Mouse (Mus musculus): ENCODE measurements at regions not wholly inside any gene's neighbourhood (a gene's known extent, or its start where the extent isn't known, plus 50 kb on each side); places are given as distances from the start of the nearest gene placed in this dataset.

DNA sequence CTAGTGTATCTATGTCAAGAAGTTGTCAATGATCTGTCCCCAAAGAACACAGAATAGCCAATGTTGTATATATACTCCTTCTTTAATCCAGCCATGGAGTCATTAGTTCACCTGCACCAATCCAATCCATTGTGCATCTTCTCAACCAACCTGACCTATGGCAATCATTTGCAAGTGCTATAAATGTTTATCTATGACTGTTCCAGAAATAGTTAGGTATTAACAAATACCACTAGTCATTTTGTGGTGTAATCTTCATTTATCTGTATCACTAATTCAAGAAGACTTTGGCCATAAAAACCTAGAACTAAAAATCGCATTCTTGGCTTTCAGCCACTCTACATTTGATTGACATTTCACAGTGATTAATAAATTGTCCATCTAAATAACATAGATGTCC is 430.6 kb upstream of the Ubash3b start:
- Histone ChIP-seq H3K27me3 (ENCODE audit: control insufficient read depth, insufficient read depth, low read length) (no peaks in the 10 kb centered on the region), H3K9me3 (ENCODE audit: control insufficient read depth, low read length) (no peaks in the 10 kb centered on the region), H3K27ac (replicated peaks; ENCODE audit: low read depth, low read length) (no peak overlapping the region), H3K4me1 (ENCODE audit: control insufficient read depth, insufficient read depth, low read length) (peaks cover 34% of the 10 kb centered on the region), H3K4me2 (replicated peaks; ENCODE audit: low read depth, low read length, severe bottlenecking) (no peak overlapping the region), H3K9ac (ENCODE audit: low read depth, low read length, severe bottlenecking) (no peak overlapping the region), H3K36me3 (ENCODE audit: control insufficient read depth, insufficient read depth, low read length) (peaks cover 61% of the 10 kb centered on the region), H3K4me3 (replicated peaks; ENCODE audit: low read length) (no peak overlapping the region)
- no peak for ATAC-seq (ENCODE audit: low FRiP score, low read depth)
- TF ChIP-seq POLR2A (IDR thresholded peaks at IDR 0.05; ENCODE audit: borderline replicate concordance, extremely low read depth, insufficient read depth, insufficient read length): no peak
- WGBS: 91% methylated on average over 1 of the region's 1 CpGs
- DNase-seq (ENCODE audit: low spot score): no peak

- H3K9me3 ChIP-seq (ENCODE audit: control insufficient read depth, low read length): no peaks in the 10 kb centered on the region
- DNase-seq (ENCODE audit: low spot score): no peak
- H3K4me2 ChIP-seq (replicated peaks; ENCODE audit: low read depth, low read length, severe bottlenecking): no peak overlapping the region
- H3K9ac ChIP-seq (ENCODE audit: low read depth, low read length, severe bottlenecking): no peak overlapping the region
- ATAC-seq (ENCODE audit: low FRiP score, low read depth): no peak
- no peak overlapping the region for H3K4me3 ChIP-seq (replicated peaks; ENCODE audit: low read length)
- 63% methylated on average over 4 of the region's 4 CpGs for WGBS
- H3K27ac ChIP-seq (replicated peaks; ENCODE audit: low read depth, low read length): peak overlapping the region; percentile 49; the same call in 1 of the 2 replicates
- H3K4me1 ChIP-seq (ENCODE audit: control insufficient read depth, insufficient read depth, low read length): peaks cover 35% of the 10 kb centered on the region
- no peak for TF ChIP-seq POLR2A (IDR thresholded peaks at IDR 0.05; ENCODE audit: borderline replicate concordance, extremely low read depth, insufficient read depth, insufficient read length)
- no peaks in the 10 kb centered on the region for H3K27me3 ChIP-seq (ENCODE audit: control insufficient read depth, insufficient read depth, low read length)
- H3K36me3 ChIP-seq (ENCODE audit: control insufficient read depth, insufficient read depth, low read length): peaks cover 75% of the 10 kb centered on the region
Observed at GRCm38 (mm10) chr9:41590164-41590563, 428.7 kb upstream of the Ubash3b start.

DNA sequence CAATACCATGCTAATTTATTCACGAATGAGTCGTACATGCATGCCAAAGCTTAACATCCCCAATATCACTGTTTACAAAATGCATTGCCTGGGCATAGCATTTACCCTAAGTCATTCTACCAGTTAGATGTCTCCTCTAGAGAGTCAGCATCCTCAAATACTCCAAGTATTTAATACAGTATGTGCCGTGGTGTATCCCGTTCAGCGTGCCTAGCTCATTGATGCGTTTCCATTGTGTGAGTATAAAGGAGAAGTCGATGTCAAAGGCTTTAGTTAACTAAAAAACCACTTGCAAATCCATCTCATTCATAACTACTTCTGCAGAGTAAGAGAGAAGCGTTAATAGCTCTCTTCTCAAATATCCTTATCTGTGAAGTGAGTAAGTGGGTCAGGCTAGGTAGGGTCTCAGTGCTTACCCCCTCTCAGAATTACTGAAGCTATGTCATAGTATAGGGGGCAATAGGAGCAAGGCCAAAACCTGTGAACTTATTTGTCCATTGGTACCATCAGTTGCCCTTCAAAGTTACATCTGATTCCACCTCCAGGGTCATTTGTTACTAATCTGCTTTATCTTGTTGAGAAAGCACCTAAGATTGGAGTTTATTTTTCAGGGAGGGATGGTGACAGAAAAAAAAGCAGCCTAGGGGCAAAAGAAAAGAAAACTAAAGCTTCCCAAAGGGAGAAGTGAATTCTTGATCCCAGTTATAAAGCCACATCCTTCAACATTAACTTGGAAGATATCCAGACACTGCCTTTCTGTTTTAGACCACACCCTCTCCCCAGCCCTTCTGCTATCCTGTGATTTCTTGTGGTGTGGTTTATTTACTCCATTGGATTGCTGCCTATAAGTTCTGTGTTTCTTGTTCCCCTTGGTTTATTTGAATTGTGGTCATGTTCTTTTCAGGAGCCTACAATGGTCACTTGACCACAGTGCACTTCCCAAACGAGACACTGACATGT is 427.2 kb upstream of the Ubash3b start:
- H3K27ac ChIP-seq (replicated peaks; ENCODE audit: low read depth, low read length): 0 out of 2 replicates have a peak overlapping the region, but pooled peaks have one; percentile 53
- TF ChIP-seq POLR2A (IDR thresholded peaks at IDR 0.05; ENCODE audit: borderline replicate concordance, extremely low read depth, insufficient read depth, insufficient read length): no peak
- H3K4me2 ChIP-seq (replicated peaks; ENCODE audit: low read depth, low read length, severe bottlenecking): peak overlapping the region; percentile 26; the same call in 1 of the 2 replicates
- WGBS: 78% methylated on average over 9 of the region's 9 CpGs
- H3K9ac ChIP-seq (ENCODE audit: low read depth, low read length, severe bottlenecking): 0 out of 2 replicates have a peak overlapping the region, but pooled peaks have one; percentile 9
- peaks cover 75% of the 10 kb centered on the region for H3K36me3 ChIP-seq (ENCODE audit: control insufficient read depth, insufficient read depth, low read length)
- ATAC-seq (ENCODE audit: low FRiP score, low read depth): no peak
- no peaks in the 10 kb centered on the region for H3K9me3 ChIP-seq (ENCODE audit: control insufficient read depth, low read length)
- no peak overlapping the region for H3K4me3 ChIP-seq (replicated peaks; ENCODE audit: low read length)
- peak; percentile 70 for DNase-seq (ENCODE audit: low spot score)
- H3K27me3 ChIP-seq (ENCODE audit: control insufficient read depth, insufficient read depth, low read length): no peaks in the 10 kb centered on the region
- H3K4me1 ChIP-seq (ENCODE audit: control insufficient read depth, insufficient read depth, low read length): peaks cover 34% of the 10 kb centered on the region

GRCm38 (mm10) chr9:41587762-41588161 is 426.3 kb upstream of the Ubash3b start:
- no peak for TF ChIP-seq POLR2A (IDR thresholded peaks at IDR 0.05; ENCODE audit: borderline replicate concordance, extremely low read depth, insufficient read depth, insufficient read length)
- Histone ChIP-seq H3K4me1 (ENCODE audit: control insufficient read depth, insufficient read depth, low read length) (peaks cover 34% of the 10 kb centered on the region), H3K9ac (ENCODE audit: low read depth, low read length, severe bottlenecking) (peak overlapping the region; percentile 61), H3K27ac (replicated peaks; ENCODE audit: low read depth, low read length) (peak overlapping the region; percentile 82), H3K36me3 (ENCODE audit: control insufficient read depth, insufficient read depth, low read length) (peaks cover 73% of the 10 kb centered on the region), H3K9me3 (ENCODE audit: control insufficient read depth, low read length) (no peaks in the 10 kb centered on the region), H3K27me3 (ENCODE audit: control insufficient read depth, insufficient read depth, low read length) (no peaks in the 10 kb centered on the region), H3K4me2 (replicated peaks; ENCODE audit: low read depth, low read length, severe bottlenecking) (peak overlapping the region; percentile 59), H3K4me3 (replicated peaks; ENCODE audit: low read length) (peak overlapping the region; percentile 15; the same call in 1 of the 2 replicates)
- ATAC-seq (ENCODE audit: low FRiP score, low read depth) (no peak), DNase-seq (ENCODE audit: low spot score) (no peak)
- 45% methylated on average over 4 of the region's 4 CpGs for WGBS

- Histone ChIP-seq H3K4me3 (replicated peaks; ENCODE audit: low read length) (peak overlapping the region; percentile 32), H3K9me3 (ENCODE audit: control insufficient read depth, low read length) (no peaks in the 10 kb centered on the region), H3K4me2 (replicated peaks; ENCODE audit: low read depth, low read length, severe bottlenecking) (peak overlapping the region; percentile 59), H3K4me1 (ENCODE audit: control insufficient read depth, insufficient read depth, low read length) (peaks cover 34% of the 10 kb centered on the region), H3K9ac (ENCODE audit: low read depth, low read length, severe bottlenecking) (peak overlapping the region; percentile 61), H3K36me3 (ENCODE audit: control insufficient read depth, insufficient read depth, low read length) (peaks cover 66% of the 10 kb centered on the region), H3K27ac (replicated peaks; ENCODE audit: low read depth, low read length) (peak overlapping the region; percentile 82), H3K27me3 (ENCODE audit: control insufficient read depth, insufficient read depth, low read length) (no peaks in the 10 kb centered on the region)
- ATAC-seq (ENCODE audit: low FRiP score, low read depth) (no peak), DNase-seq (ENCODE audit: low spot score) (no peak)
- TF ChIP-seq POLR2A (IDR thresholded peaks at IDR 0.05; ENCODE audit: borderline replicate concordance, extremely low read depth, insufficient read depth, insufficient read length): no peak
- 67% methylated on average over 4 of the region's 4 CpGs for WGBS
Observed at GRCm38 (mm10) chr9:41586966-41587570, 425.6 kb upstream of the Ubash3b start.

Measured in limb, embryonic 14.5 days (tissue).